Mouse (Mus musculus) 3134 (cell line): ENCODE measurements around the gene St8sia1.

ENCODE experiments used
- DNase-seq: peaks from one replicate; pipeline ENCODE4 v3.0.0-alpha.2; 2011; ENCODE audit warnings: low spot score; ENCODE audit not compliant: insufficient read length; ENCODE audit errors: extremely low read depth

The St8sia1 gene

GRCm38 (mm10) chr6:142838501-142838900 lies 125.8 kb downstream of the St8sia1 start:
- DNase-seq, result no peak

GRCm38 (mm10) chr6:142837326-142837725 lies 126.9 kb downstream of the St8sia1 start:
- DNase-seq, result no peak

GRCm38 (mm10) chr6:142835726-142836125 lies 128.5 kb downstream of the St8sia1 start:
- no peak for DNase-seq

- DNase-seq, result no peak
Observed at GRCm38 (mm10) chr6:142834911-142835310, 129.3 kb downstream of the St8sia1 start.

- DNase-seq, result no peak
Observed at GRCm38 (mm10) chr6:142831706-142832105, 132.5 kb downstream of the St8sia1 start.

- DNase-seq, result no peak
Observed at GRCm38 (mm10) chr6:142831243-142831642, 133.0 kb downstream of the St8sia1 start.

GRCm38 (mm10) chr6:142830221-142830620 lies 134.0 kb downstream of the St8sia1 start:
- no peak for DNase-seq

- DNase-seq, result no peak
Observed at GRCm38 (mm10) chr6:142825449-142825848, 138.8 kb downstream of the St8sia1 start.

- DNase-seq, result no peak
Observed at GRCm38 (mm10) chr6:142823008-142823787, 141.1 kb downstream of the St8sia1 start.

- no peak for DNase-seq
Observed at GRCm38 (mm10) chr6:142818306-142818705, 145.9 kb downstream of the St8sia1 start.

- no peak for DNase-seq
Observed at GRCm38 (mm10) chr6:142815513-142815912, 148.7 kb downstream of the St8sia1 start.

- peak; percentile 41 for DNase-seq
Observed at GRCm38 (mm10) chr6:142814495-142814921, 149.7 kb downstream of the St8sia1 start.

GRCm38 (mm10) chr6:142814011-142814410 lies 150.2 kb downstream of the St8sia1 start:
- no peak for DNase-seq

GRCm38 (mm10) chr6:142812969-142813368 lies 151.3 kb downstream of the St8sia1 start:
- DNase-seq, result no peak

- DNase-seq, result no peak
Observed at GRCm38 (mm10) chr6:142810239-142810638, 154.0 kb downstream of the St8sia1 start.

- DNase-seq, result no peak
Observed at GRCm38 (mm10) chr6:142809373-142810098, 154.7 kb downstream of the St8sia1 start.

GRCm38 (mm10) chr6:142806326-142806725 lies 157.9 kb downstream of the St8sia1 start:
- no peak for DNase-seq

- DNase-seq, result no peak
Observed at GRCm38 (mm10) chr6:142804402-142804801, 159.8 kb downstream of the St8sia1 start, which contains the start of gene Sult6b2. TSS of gene Sult6b2 (minus strand) at chr6:142804502.

GRCm38 (mm10) chr6:142802617-142803525 lies 161.4 kb downstream of the St8sia1 start:
- no peak for DNase-seq

GRCm38 (mm10) chr6:142801687-142802086 lies 162.6 kb downstream of the St8sia1 start:
- DNase-seq, result no peak
